Mouse (Mus musculus) cortical plate, adult 2 months (tissue): ENCODE measurements at regions not wholly inside any gene's neighbourhood (a gene's known extent, or its start where the extent isn't known, plus 50 kb on each side); places are given as distances from the start of the nearest gene placed in this dataset.

Source experiments
- CTCF ChIP-seq: fragments of 200-500 bp; IDR thresholded peaks from 2 replicates; pipeline ENCODE4 v1.5.1; 2011; ENCODE audit warnings: mild to moderate bottlenecking, control low read depth, low read length; ENCODE audit not compliant: insufficient read depth; ENCODE audit errors: extremely low read depth
- POLR2A ChIP-seq: fragments of 200-500 bp; IDR thresholded peaks from 2 replicates; pipeline ENCODE4 v1.6.1; 2011; ENCODE audit warnings: mild to moderate bottlenecking, low read length, control low read depth; ENCODE audit not compliant: insufficient read depth; ENCODE audit errors: extremely low read depth

DNA sequence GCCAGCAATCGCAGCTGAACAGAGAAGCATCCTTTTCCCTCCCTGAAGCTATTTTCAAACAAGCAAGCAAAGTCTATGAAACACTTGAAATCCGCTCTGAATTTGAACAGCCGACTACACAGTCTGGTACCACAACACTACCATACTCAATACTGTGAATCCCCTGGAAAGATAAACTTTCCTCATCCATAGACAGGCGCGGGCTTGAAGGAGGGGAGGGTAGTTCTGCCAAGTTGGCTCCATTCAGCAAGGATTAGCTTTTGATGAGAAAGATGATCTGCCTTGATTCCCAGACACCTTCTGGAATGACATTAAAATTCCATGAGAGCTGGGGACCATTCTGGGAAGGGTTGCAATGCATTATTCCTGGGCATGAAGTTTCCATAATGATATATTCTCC is 186.4 kb upstream of the A430005L14Rik start:
- TF ChIP-seq POLR2A (no peak), CTCF (no peak)
